Mouse (Mus musculus) embryo, embryonic 10.5 days (tissue): ENCODE measurements around the gene Gm14406.
"Not testable (repeated sequence)": the region's sequence is repeated elsewhere in the genome, so short reads cannot be mapped to it uniquely, and the experiment has no call there.

Experiments
- DNase-seq: peaks from one replicate; pipeline ENCODE4 v3.0.0-alpha.2; 2015; ENCODE audit warnings: low spot score

Gm14406 gene

GRCm38 (mm10) chr2:177577998-177578397 is at the start of gene Gm14406:
TSS of gene Gm14406 (minus strand) at chr2:177578210.
- DNase-seq: not testable (repeated sequence)

GRCm38 (mm10) chr2:177575141-177575540 is 2.9 kb downstream of the Gm14406 start:
- DNase-seq: not testable (repeated sequence)

DNA sequence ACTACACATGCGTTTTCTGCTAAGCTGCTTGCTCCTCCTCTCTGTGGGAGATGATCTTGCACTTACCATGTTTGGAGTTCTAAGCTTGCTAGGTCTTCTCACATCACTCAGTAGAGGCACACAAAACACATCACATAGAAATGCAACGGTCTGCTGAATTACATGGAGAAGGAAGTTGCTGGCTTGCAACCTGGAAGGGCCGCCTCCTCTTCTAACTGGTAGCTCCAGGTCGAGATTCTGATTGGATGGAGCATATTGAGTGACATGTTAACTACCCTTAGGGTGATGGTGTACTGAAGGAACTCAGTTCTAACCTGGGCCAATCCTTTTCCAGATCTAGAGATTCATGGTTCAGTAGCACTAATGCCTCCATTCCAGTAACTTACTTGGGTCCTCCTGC is 18.6 kb downstream of the Gm14406 start:
- DNase-seq: not testable (repeated sequence)

- not testable (repeated sequence) for DNase-seq
These were observed 22.7 kb downstream of the Gm14406 start for GRCm38 (mm10) chr2:177555261-177555660.

GRCm38 (mm10) chr2:177537717-177538116 is 40.3 kb downstream of the Gm14406 start:
- DNase-seq: not testable (repeated sequence)

DNA sequence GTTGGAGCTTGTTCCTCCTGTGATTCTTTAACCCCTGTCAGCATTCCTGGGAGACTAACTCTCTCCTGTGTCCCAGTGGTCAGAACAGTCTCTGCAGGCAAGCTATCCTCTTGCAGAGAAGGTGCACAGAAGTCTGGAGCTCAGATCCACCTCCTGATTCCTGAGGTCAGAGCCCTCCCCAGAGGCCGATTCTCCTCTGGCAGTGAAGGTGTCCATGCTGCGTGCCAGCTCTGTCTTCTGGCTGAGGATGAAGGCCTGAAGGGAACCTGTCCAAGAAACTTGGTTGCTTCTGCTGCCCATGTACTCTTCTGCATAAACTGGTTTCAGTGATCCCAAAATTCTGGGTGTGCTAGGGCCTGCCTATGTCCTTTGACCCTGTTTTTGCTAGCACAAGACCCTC is 40.9 kb downstream of the Gm14406 start:
- DNase-seq: not testable (repeated sequence)

- DNase-seq: no peak
These were observed 42.1 kb downstream of the Gm14406 start for GRCm38 (mm10) chr2:177535876-177536275.

DNA sequence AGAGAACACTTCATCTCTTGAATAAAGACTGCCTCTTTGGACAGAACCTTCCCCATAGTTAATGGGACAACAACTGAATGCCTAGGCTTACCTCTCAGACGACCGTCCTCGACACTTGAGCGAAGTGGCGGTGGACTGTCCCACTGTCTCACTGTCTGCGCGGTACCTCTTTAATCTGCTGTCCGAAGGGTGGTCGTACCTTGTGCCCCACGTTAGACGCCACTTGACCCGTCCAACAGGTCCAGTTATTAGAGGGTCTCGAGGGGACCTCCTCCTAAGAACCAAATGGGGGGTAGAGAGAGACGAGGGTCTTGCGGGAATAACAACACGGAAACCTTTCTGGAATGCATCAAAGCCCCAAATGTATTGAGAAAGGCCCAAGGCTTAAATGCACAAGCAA is 53.8 kb downstream of the Gm14406 start:
- DNase-seq: not testable (repeated sequence)

DNA sequence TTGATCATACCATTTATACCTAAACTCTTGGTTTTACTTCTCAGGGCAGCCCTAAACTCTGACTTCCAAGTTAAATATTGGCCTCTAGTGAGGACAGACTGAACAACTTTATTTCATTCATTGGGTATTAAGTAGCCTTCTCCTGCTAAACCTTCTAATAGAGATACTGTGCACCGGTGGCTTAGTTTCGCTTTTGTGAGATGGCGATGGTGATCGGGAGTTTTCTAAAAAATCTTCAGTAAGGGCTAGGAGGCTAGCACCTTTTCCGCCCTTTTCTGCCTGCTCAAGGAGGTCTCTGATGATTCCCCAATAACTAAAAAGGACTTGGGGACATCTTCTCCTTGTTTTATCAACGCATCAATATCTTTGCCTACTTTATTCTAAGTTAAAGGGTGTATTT is 54.3 kb downstream of the Gm14406 start:
- DNase-seq: not testable (repeated sequence)

- DNase-seq: no peak
These were observed 54.9 kb downstream of the Gm14406 start for GRCm38 (mm10) chr2:177523061-177523460.

DNA sequence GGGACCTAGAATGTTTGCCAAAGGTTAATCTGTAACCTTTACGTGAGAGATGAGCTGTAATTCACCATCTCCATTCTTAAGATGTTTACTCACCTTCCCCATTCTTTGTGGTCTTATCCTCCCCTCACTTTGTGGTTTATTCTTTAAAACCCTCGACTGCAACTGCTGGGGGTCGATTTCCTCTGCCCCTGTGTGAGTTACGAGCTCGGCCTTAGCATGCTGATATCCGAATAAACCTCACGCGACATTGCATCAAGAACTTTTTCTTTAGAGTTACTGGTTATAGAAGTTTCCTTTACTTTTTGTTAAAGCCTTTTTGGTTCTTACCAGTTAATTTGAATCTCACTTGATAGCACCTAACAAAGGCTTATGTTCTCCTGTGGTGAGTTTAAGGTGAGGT is 58.0 kb downstream of the Gm14406 start:
- DNase-seq: no peak
